Mouse (Mus musculus) ES-Bruce4 (cell line): ENCODE measurements at regions not wholly inside any gene's neighbourhood (a gene's known extent, or its start where the extent isn't known, plus 50 kb on each side); places are given as distances from the start of the nearest gene placed in this dataset.

Experiments used
- CTCF ChIP-seq: IDR thresholded peaks from one replicate; pipeline ENCODE4 v1.8.1; 2011; ENCODE audit warnings: low read depth, low read length
- EP300 ChIP-seq: IDR thresholded peaks from 2 replicates; pipeline ENCODE4 v1.6.1; 2011; ENCODE audit warnings: low read depth, low read length; ENCODE audit not compliant: insufficient read depth

DNA sequence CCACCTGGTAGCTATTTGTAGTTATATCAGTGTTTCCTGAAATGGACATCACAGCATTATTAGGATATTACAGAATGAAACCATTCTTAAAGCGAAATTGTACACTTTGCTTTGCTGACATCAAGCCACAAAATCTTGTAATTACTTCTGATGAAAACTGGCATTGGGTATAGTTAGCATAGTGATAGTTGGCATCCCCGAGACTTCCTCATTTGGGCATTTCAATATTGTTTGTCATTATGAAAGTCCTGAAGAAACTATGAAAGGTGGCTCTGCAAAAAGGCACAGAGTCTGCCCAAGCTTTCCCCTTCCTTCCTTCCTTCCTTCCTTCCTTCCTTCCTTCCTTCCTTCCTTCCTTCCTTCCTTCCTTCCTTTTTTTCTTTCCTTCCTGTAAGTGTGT, 217.5 kb upstream of the Fggy start:
- TF ChIP-seq EP300 (no peak), CTCF (no peak)
